Mouse (Mus musculus) CD8-positive naive resting alpha-beta T cell, adult 57 days (primary cell): ENCODE results near the gene Slc35f5. TPM values are rescaled to one million over a fixed set of nuclear protein-coding genes. Genes with fewer than 3 reads are reported as not detected.

Experiments
- total RNA-seq: library from RNA; stranded (reverse); gene quantifications from one replicate; pipeline ENCODE4 v1.2.4, GENCODE M21; 2023

The Slc35f5 gene
- not detected for total RNA-seq

GRCm38 (mm10) chr1:125560259-125561192 is at the start of gene Slc35f5:
Gene Slc35f5, plus strand, starts transcription at chr1:125560595.

Other genes starting within 250 kb of the Slc35f5 start
- gene Actr3, start 124.9 kb upstream of the Slc35f5 start, total RNA-seq = 504 TPM
- gene Gpr39, start 116.4 kb downstream of the Slc35f5 start, total RNA-seq = not detected